28 mouse cellular contexts compared by ENCODE assay signal in genomic region chr7:132763911-132764310, GRCm38 (mm10). TPM values are rescaled to one million over a fixed set of nuclear protein-coding genes. Genes with fewer than 3 reads are reported as not detected.
DNase-seq lines count a peak whose midpoint lies in the region; ATAC-seq and TF ChIP-seq lines count a peak whose summit lies in the region.
"Had no signal": no experiment of that assay in that cellular context is flagged by ENCODE, and none has a peak within 500 bp of the region (broad histone marks: within the 10 kb centered on the region; RNA-seq: fewer than 3 reads in every experiment).

No protein-coding gene starts in this region.

- peaks cover 6% of the 10 kb centered on the region for H3K36me3 ChIP-seq in lung, postnatal 0 days (ENCODE audit: insufficient read depth, low read length)
- peaks cover 24% of the 10 kb centered on the region for H3K36me3 ChIP-seq in small intestine, adult 2 months (ENCODE audit: control insufficient read depth, insufficient read depth, low read length)

- no peak for TF ChIP-seq EP300 in lung, postnatal 0 days (IDR thresholded peaks at IDR 0.05)

- no peak for ATAC-seq in lung, postnatal 0 days
- ATAC-seq: activated CD4-positive, CD25-positive, alpha-beta regulatory T cell, adult 4 months; forebrain, postnatal 0 days; hindbrain, postnatal 0 days; intestine, embryonic 16.5 days had no signal

- H3K27me3 ChIP-seq in lung, postnatal 0 days (replicated peaks; ENCODE audit: insufficient read depth, low read length): no peaks in the 10 kb centered on the region
- H3K27me3 ChIP-seq in small intestine, adult 2 months (ENCODE audit: control insufficient read depth, insufficient read depth, low read length): no peaks in the 10 kb centered on the region
- H3K27me3 ChIP-seq: embryonic facial prominence, embryonic 15.5 days; forebrain, embryonic 12.5 days; hindbrain, embryonic 12.5 days; midbrain, embryonic 12.5 days; neural tube, embryonic 12.5 days had no signal

- no peak for TF ChIP-seq CTCF in layer of hippocampus, adult 2 months (conservative IDR thresholded peaks at IDR 0.05)
- TF ChIP-seq CTCF in lung, postnatal 0 days (IDR thresholded peaks at IDR 0.05): no peak
- no peak for TF ChIP-seq CTCF in small intestine, adult 2 months (IDR thresholded peaks at IDR 0.05; ENCODE audit: extremely low read depth, insufficient read length, insufficient replicate concordance, low read depth, low read length)

- H3K9me3 ChIP-seq in lung, postnatal 0 days (ENCODE audit: low read length): no peaks in the 10 kb centered on the region
- H3K9me3 ChIP-seq: embryonic facial prominence, embryonic 15.5 days; forebrain, embryonic 12.5 days; hindbrain, embryonic 12.5 days; midbrain, embryonic 12.5 days; neural tube, embryonic 12.5 days had no signal

- H3K27ac ChIP-seq in layer of hippocampus, adult 2 months: peak overlapping the region; percentile 72
- H3K27ac ChIP-seq in lung, postnatal 0 days (ENCODE audit: low read length): peak overlapping the region; percentile 26; the same call in 1 of the 2 replicates
- peak overlapping the region; percentile 94 for H3K27ac ChIP-seq in small intestine, adult 2 months (ENCODE audit: insufficient read depth, low read depth, low read length)
- H3K27ac ChIP-seq: embryonic facial prominence, embryonic 15.5 days; forebrain, embryonic 12.5 days; hindbrain, embryonic 12.5 days; hindbrain, postnatal 0 days; midbrain, embryonic 12.5 days; neural tube, embryonic 12.5 days had no signal

- peaks cover 3% of the 10 kb centered on the region; the same call in 1 of the 2 replicates for H3K4me1 ChIP-seq in lung, postnatal 0 days (ENCODE audit: insufficient read depth, low read depth, low read length)
- H3K4me1 ChIP-seq in small intestine, adult 2 months (ENCODE audit: control insufficient read depth, insufficient read depth, insufficient read length, low read length): peaks cover 50% of the 10 kb centered on the region

- 82% methylated on average over 5 of the region's 5 CpGs for WGBS in lung, postnatal 0 days
- 48% methylated on average over 5 of the region's 5 CpGs for WGBS in small intestine, adult 2 months

- no peak overlapping the region for H3K9ac ChIP-seq in lung, postnatal 0 days (replicated peaks; ENCODE audit: low read depth)
- H3K9ac ChIP-seq: embryonic facial prominence, embryonic 15.5 days; forebrain, embryonic 12.5 days; forebrain, postnatal 0 days; hindbrain, embryonic 12.5 days; lung, embryonic 14.5 days; midbrain, embryonic 12.5 days; neural tube, embryonic 12.5 days had no signal

- no peak for TF ChIP-seq POLR2A in small intestine, adult 2 months (IDR thresholded peaks at IDR 0.05; ENCODE audit: low read depth, low read length)

- H3K4me3 ChIP-seq in layer of hippocampus, adult 2 months: no peak overlapping the region
- H3K4me3 ChIP-seq in lung, postnatal 0 days (ENCODE audit: low read depth, low read length): no peak overlapping the region
- no peak overlapping the region for H3K4me3 ChIP-seq in small intestine, adult 2 months (ENCODE audit: low read depth, low read length)
- H3K4me3 ChIP-seq: embryonic facial prominence, embryonic 15.5 days; forebrain, embryonic 12.5 days; hindbrain, embryonic 12.5 days; midbrain, embryonic 12.5 days; myocyte; neural tube, embryonic 12.5 days had no signal

- DNase-seq in adrenal gland, adult 2 months: peak; percentile 53
- no peak for DNase-seq in adrenal gland, postnatal 14 days
- DNase-seq in layer of hippocampus, adult 2 months (ENCODE audit: low spot score in 2 of 2): no peak
- DNase-seq in layer of hippocampus, adult 8-10 months (ENCODE audit: low spot score in 2 of 2): no peak
- DNase-seq in lung, postnatal 0 days (ENCODE audit: low spot score): no peak
- DNase-seq in lung, postnatal 25 days (ENCODE audit: low spot score): no peak
- DNase-seq in kidney, adult 9 months: no peak
- DNase-seq: adrenal gland, adult 8-10 months; cerebellum, adult 11 months; cerebellum, postnatal 10 days; forebrain, postnatal 0 days; gastrocnemius, postnatal 10 days; heart, postnatal 36 days; kidney, postnatal 14 days; left cerebral cortex, postnatal 4 days; lung, embryonic 14.5 days; lung, postnatal 36 days had no signal

- H3K4me2 ChIP-seq in lung, postnatal 0 days (replicated peaks; ENCODE audit: low read depth, low read length): no peak overlapping the region
- H3K4me2 ChIP-seq: embryonic facial prominence, embryonic 15.5 days; forebrain, embryonic 12.5 days; heart, embryonic 11.5 days; hindbrain, embryonic 12.5 days; lung, embryonic 14.5 days; midbrain, embryonic 12.5 days; neural tube, embryonic 12.5 days had no signal

RNA-seq across cellular contexts. Expression of gene Fam53b, which starts 49.8 kb away (rescaled TPM):
- total RNA-seq in adrenal gland, adult 2 months (2021): 10 to 100 TPM; 61.1 to 69.5 TPM
- 97.5 and 140 TPM in 2 replicates for polyA plus RNA-seq in adrenal gland, adult 2 months (2012; rRNA removed)
- 64.8 and 65.8 TPM in 2 replicates for total RNA-seq in adrenal gland, postnatal 14 days (2021)
- 10 to 100 TPM; 42.3 to 54.8 TPM for total RNA-seq in layer of hippocampus, adult 2 months (2021)
- 10 to 100 TPM; 48.8 to 61.1 (median 54.6) TPM for total RNA-seq in layer of hippocampus, adult 8-10 months (2022)
- 27.2 and 31.2 TPM in 2 replicates for polyA plus RNA-seq in lung, postnatal 0 days (2015; fragmentation: Nextera tagmentation; extraction: Ambion mirVana)
- polyA plus RNA-seq in small intestine, adult 2 months (2012; rRNA removed): 24.6 and 55.7 TPM in 2 replicates

Comparison
In these comparisons a context has a peak if more than half of its experiments do, and no peak if none do; other contexts are left out.
1. H3K27ac ChIP-seq: peak in every context shown above with its lines; median percentile 94 in small intestine, adult 2 months; 72 in layer of hippocampus, adult 2 months; 26 in lung, postnatal 0 days.